Mouse (Mus musculus) liver, embryonic 15.5 days (tissue): Measurements from ENCODE around the gene 2310057N15Rik. TPM values are rescaled to one million over a fixed set of nuclear protein-coding genes. Genes with fewer than 3 reads are reported as not detected.

ENCODE experiments used
- ATAC-seq: fragments of 200-750 bp; cut with Nextera tagmentation; 2 replicates; pipeline ENCODE4 v1.8.0; 2017; ENCODE audit warnings: moderate number of reproducible peaks, mild to moderate bottlenecking, moderate library complexity; ENCODE audit not compliant: insufficient read depth
- H3K27ac ChIP-seq: fragments of 300-500 bp; sonication (generic); replicated peaks from 2 replicates; pipeline ENCODE4 v1.5.1; 2015; ENCODE audit warnings: mild to moderate bottlenecking, inconsistent platforms
- H3K27me3 ChIP-seq: fragments of 300-500 bp; sonication (generic); 2 replicates; pipeline ENCODE4 v1.6.1; 2015; ENCODE audit warnings: mild to moderate bottlenecking, inconsistent platforms
- H3K36me3 ChIP-seq: fragments of 300-500 bp; sonication (generic); replicated peaks from 2 replicates; pipeline ENCODE4 v1.6.1; 2015; ENCODE audit warnings: moderate library complexity, mild to moderate bottlenecking, inconsistent platforms
- H3K4me1 ChIP-seq: fragments of 300-500 bp; sonication (generic); replicated peaks from 2 replicates; pipeline ENCODE4 v1.6.1; 2015; ENCODE audit warnings: inconsistent platforms
- H3K4me2 ChIP-seq: fragments of 300-500 bp; sonication (generic); 2 replicates; pipeline ENCODE4 v1.6.1; 2015; ENCODE audit warnings: moderate library complexity, mild to moderate bottlenecking, inconsistent platforms
- H3K4me3 ChIP-seq: fragments of 300-500 bp; sonication (generic); replicated peaks from 2 replicates; pipeline ENCODE4 v1.5.1; 2015; ENCODE audit warnings: mild to moderate bottlenecking, inconsistent platforms
- H3K9ac ChIP-seq: fragments of 300-500 bp; sonication (generic); 2 replicates; pipeline ENCODE4 v1.6.1; 2015; ENCODE audit warnings: moderate library complexity, mild to moderate bottlenecking, inconsistent platforms
- H3K9me3 ChIP-seq: fragments of 300-500 bp; sonication (generic); replicated peaks from 2 replicates; pipeline ENCODE4 v1.6.1; 2016; ENCODE audit warnings: inconsistent platforms
- WGBS: fragments of 180-500 bp; shearing (Covaris S2); methylation state at CpG from one replicate; pipeline ENCODE4 v1.1.7; 2015; ENCODE audit warnings: mixed read lengths; ENCODE audit not compliant: insufficient replicate concordance; 5-methylcytosine and 5-hydroxymethylcytosine counted together
- polyA plus RNA-seq: library from polyadenylated mRNA; unstranded; fragments of >200 nt; fragmentation: Nextera tagmentation; extraction: Ambion mirVana; gene quantifications from 2 replicates; pipeline ENCODE4 v1.2.1, GENCODE M21; 2015

Gene 2310057N15Rik
- polyA plus RNA-seq, 1 experiment from 2014 or later = not detected

DNA sequence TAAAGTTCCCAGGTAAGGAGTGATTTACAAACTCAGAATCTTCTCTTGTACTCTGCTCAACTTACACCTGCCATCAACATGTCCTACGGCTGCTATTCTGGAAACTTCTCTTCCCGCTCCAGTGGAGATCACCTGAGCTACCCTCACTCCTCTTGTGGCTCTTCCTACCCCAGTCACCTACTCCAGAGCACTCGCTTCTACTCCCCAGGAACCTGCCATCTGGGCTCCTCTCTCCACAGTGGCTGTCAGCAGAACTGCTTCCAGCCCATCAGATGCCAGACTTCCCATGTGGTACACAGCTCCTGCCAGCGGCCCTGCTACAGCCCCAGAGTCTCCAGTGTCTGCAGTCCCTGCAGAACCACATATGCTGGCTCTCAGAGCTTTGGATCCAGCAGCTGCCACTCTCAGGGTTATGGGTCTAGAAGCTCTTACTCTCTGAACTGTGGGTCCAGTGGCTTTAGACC lies 45.2 kb downstream of the 2310057N15Rik start, which contains the start of gene Krtap13-1:
TSS of gene Krtap13-1 (plus strand) at position 51 of the 464 bp plus-strand sequence.
- no peak within 1 kb of the TSS for H3K9ac ChIP-seq
- ATAC-seq = no peak
- no peaks in the 10 kb centered on the region for H3K9me3 ChIP-seq
- WGBS = 57% methylated on average over 4 of the region's 4 CpGs
- no peaks in the 10 kb centered on the region for H3K27me3 ChIP-seq
- no peak within 1 kb of the TSS for H3K27ac ChIP-seq
- no peak within 1 kb of the TSS for H3K4me3 ChIP-seq
- H3K4me2 ChIP-seq = no peak within 1 kb of the TSS
- no peaks in the 10 kb centered on the region for H3K4me1 ChIP-seq
- no peaks in the 10 kb centered on the region for H3K36me3 ChIP-seq

Other genes starting within 250 kb of the 2310057N15Rik start
- gene Cldn8, start 211.0 kb downstream of the 2310057N15Rik start, polyA plus RNA-seq = 0.05 and 0.13 TPM in 2 replicates
- gene Krtap24-1, start 161.9 kb downstream of the 2310057N15Rik start, polyA plus RNA-seq = not detected in 2 replicates
- gene 2310079G19Rik, start 146.5 kb downstream of the 2310057N15Rik start, polyA plus RNA-seq = not detected in 2 replicates
- gene Krtap26-1, start 126.4 kb downstream of the 2310057N15Rik start, polyA plus RNA-seq = not detected in 2 replicates
- not detected in 2 replicates for gene Krtap27-1, start 102.5 kb downstream of the 2310057N15Rik start, polyA plus RNA-seq
- not detected in 2 replicates for gene 2310061N02Rik, start 66.2 kb downstream of the 2310057N15Rik start, polyA plus RNA-seq
- not detected in 2 replicates for gene Krtap13-1, start 45.3 kb downstream of the 2310057N15Rik start, polyA plus RNA-seq
- 0.31 TPM in 1 of 2 replicates, not detected in the other for gene Krtap13, start 22.6 kb downstream of the 2310057N15Rik start, polyA plus RNA-seq
- gene 2310034C09Rik, start 15.4 kb downstream of the 2310057N15Rik start, polyA plus RNA-seq = 0.29 TPM in 1 of 2 replicates, not detected in the other
- gene Gm5965, start 3.7 kb upstream of the 2310057N15Rik start, polyA plus RNA-seq = not detected in 2 replicates
- gene Gm20741, start 38.0 kb upstream of the 2310057N15Rik start, polyA plus RNA-seq = 0.21 TPM in 1 of 2 replicates, not detected in the other
- gene Krtap15, start 46.0 kb upstream of the 2310057N15Rik start, polyA plus RNA-seq = not detected in 2 replicates
- gene Krtap14, start 51.9 kb upstream of the 2310057N15Rik start, polyA plus RNA-seq = not detected in 2 replicates
- not detected in 2 replicates for gene Krtap19-1, start 95.2 kb upstream of the 2310057N15Rik start, polyA plus RNA-seq
- gene Krtap19-2, start 100.1 kb upstream of the 2310057N15Rik start, polyA plus RNA-seq = not detected in 2 replicates
- gene Krtap19-3, start 103.8 kb upstream of the 2310057N15Rik start, polyA plus RNA-seq = not detected in 2 replicates
- not detected in 2 replicates for gene Krtap19-4, start 110.9 kb upstream of the 2310057N15Rik start, polyA plus RNA-seq
- gene Krtap19-5, start 122.3 kb upstream of the 2310057N15Rik start, polyA plus RNA-seq = not detected in 2 replicates
- gene Krtap19-9b, start 158.1 kb upstream of the 2310057N15Rik start, polyA plus RNA-seq = not detected in 2 replicates
- gene Krtap16-3, start 188.7 kb upstream of the 2310057N15Rik start, polyA plus RNA-seq = not detected in 2 replicates
- gene Krtap22-2, start 236.6 kb upstream of the 2310057N15Rik start, polyA plus RNA-seq = not detected in 2 replicates
- not detected in 2 replicates for gene Gm10229, start 241.1 kb upstream of the 2310057N15Rik start, polyA plus RNA-seq